Mouse (Mus musculus) ES-E14 (cell line): Measurements from ENCODE around the gene Wnt5a.

Experiments
- CHD2 ChIP-seq: IDR thresholded peaks from 2 replicates; pipeline ENCODE4 v1.6.1; 2014; ENCODE audit warnings: mild to moderate bottlenecking, low read depth, low read length, inconsistent platforms
- ZNF384 ChIP-seq: IDR thresholded peaks from 2 replicates; pipeline ENCODE4 v1.6.1; 2012; ENCODE audit warnings: low read depth, low read length, inconsistent platforms

DNA sequence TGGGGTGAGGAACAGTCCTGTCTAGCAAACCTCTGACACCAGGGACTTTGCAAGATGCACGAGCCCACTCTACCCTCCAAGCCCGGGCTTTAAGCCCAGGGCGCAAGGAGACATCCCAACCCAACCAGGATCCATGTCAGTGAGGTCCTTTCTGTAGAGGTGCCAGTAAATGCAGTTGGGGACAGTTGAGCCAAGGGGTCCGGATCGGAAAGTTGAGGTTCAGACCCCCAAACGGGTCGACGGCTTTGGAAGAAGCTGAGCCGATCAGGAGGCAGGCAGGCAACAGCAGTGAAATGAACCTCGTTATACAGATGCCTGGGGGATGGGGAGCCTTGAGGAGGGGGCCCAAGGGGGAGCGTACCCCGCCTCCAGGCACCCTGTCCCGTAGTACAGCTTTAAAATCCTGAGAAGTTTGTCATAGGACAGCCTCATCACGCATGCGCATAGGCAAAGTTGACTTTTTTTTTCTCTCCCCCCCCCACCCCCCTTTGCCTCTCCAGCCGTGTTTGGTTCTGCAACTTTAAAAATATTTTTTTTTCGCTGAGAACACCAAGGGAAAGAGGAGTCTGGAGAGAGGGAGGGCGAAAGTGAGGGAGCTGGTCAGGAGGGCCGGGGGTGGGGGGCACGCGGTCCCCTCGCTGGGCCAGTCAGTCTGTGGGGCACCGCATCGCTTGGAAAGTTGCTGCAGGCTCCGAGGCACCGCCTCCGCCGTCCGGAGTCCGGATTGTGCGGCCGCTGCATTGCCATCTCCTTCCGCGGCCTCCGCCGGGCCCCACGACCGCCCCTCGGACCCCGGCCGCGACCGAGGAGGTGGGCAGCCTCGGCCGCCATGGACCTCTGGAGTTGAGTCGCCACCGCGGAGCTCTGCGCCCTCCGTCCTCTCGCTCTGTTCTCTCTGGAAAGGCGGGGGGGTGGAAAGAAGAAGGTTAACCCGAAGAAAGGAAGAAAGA, at the start of gene Wnt5a:
- no peak for TF ChIP-seq ZNF384
- TF ChIP-seq CHD2 = no peak
